Mouse (Mus musculus): ENCODE data around the gene Slc22a21. TPM values are rescaled to one million over a fixed set of nuclear protein-coding genes. Genes with fewer than 3 reads are reported as not detected.

Slc22a21 gene
- 2.3 and 2.4 TPM in 2 replicates for polyA plus RNA-seq (2014; fragmentation: Nextera tagmentation; extraction: Ambion mirVana)

- 2% methylated on average over 73 of the region's 73 CpGs for WGBS
- DNase-seq (peak; percentile 77), ATAC-seq (ENCODE audit: low FRiP score, low TSS enrichment) (peak; percentile 75)
- Histone ChIP-seq H3K4me2 (ENCODE audit: low read length) (peak within 1 kb of the TSS; percentile 92), H3K4me3 (replicated peaks; ENCODE audit: low read depth, low read length) (peak within 1 kb of the TSS; percentile 54), H3K4me1 (ENCODE audit: control insufficient read depth, insufficient read depth, low read length) (peaks cover 7% of the 10 kb centered on the region; the same call in 1 of the 2 replicates), H3K27me3 (ENCODE audit: control insufficient read depth, insufficient read depth, low read length) (peaks cover 11% of the 10 kb centered on the region; the same call in 1 of the 2 replicates), H3K9ac (replicated peaks; ENCODE audit: low read length) (peak within 1 kb of the TSS; percentile 48), H3K36me3 (ENCODE audit: control insufficient read depth, insufficient read depth, low read length) (no peaks in the 10 kb centered on the region), H3K27ac (replicated peaks; ENCODE audit: low read depth, low read length) (no peak within 1 kb of the TSS), H3K9me3 (ENCODE audit: control insufficient read depth, low read length) (no peaks in the 10 kb centered on the region)
These were observed at the start of gene Slc22a21 for GRCm38 (mm10) chr11:53979788-53980621. Slc22a21 (minus strand) TSS chr11:53980332.

- Histone ChIP-seq H3K9me3 (ENCODE audit: control insufficient read depth, low read length) (no peaks in the 10 kb centered on the region), H3K27me3 (ENCODE audit: control insufficient read depth, insufficient read depth, low read length) (peaks cover 17% of the 10 kb centered on the region), H3K9ac (replicated peaks; ENCODE audit: low read length) (no peak overlapping the region), H3K4me3 (replicated peaks; ENCODE audit: low read depth, low read length) (no peak overlapping the region), H3K4me1 (ENCODE audit: control insufficient read depth, insufficient read depth, low read length) (peaks cover 5% of the 10 kb centered on the region), H3K27ac (replicated peaks; ENCODE audit: low read depth, low read length) (no peak overlapping the region), H3K4me2 (ENCODE audit: low read length) (peak overlapping the region; percentile 98), H3K36me3 (ENCODE audit: control insufficient read depth, insufficient read depth, low read length) (no peaks in the 10 kb centered on the region)
- DNase-seq (no peak), ATAC-seq (ENCODE audit: low FRiP score, low TSS enrichment) (no peak)
- WGBS = 73% methylated on average over 4 of the region's 4 CpGs
These were observed 48.9 kb upstream of the Slc22a21 start for GRCm38 (mm10) chr11:54028997-54029396.

- no peaks in the 10 kb centered on the region for H3K9me3 ChIP-seq (ENCODE audit: control insufficient read depth, low read length)
- 3% methylated on average over 60 of the region's 61 CpGs for WGBS
- peak; percentile 81 for DNase-seq
- H3K27ac ChIP-seq (replicated peaks; ENCODE audit: low read depth, low read length) = no peak within 1 kb of the TSS
- H3K4me2 ChIP-seq (ENCODE audit: low read length) = peak within 1 kb of the TSS; percentile 98
- peak; percentile 55; the same call in 1 of the 2 replicates for ATAC-seq (ENCODE audit: low FRiP score, low TSS enrichment)
- H3K4me1 ChIP-seq (ENCODE audit: control insufficient read depth, insufficient read depth, low read length) = peaks cover 5% of the 10 kb centered on the region
- H3K36me3 ChIP-seq (ENCODE audit: control insufficient read depth, insufficient read depth, low read length) = no peaks in the 10 kb centered on the region
- H3K27me3 ChIP-seq (ENCODE audit: control insufficient read depth, insufficient read depth, low read length) = peaks cover 17% of the 10 kb centered on the region
- H3K9ac ChIP-seq (replicated peaks; ENCODE audit: low read length) = peak within 1 kb of the TSS; percentile 64
- peak within 1 kb of the TSS; percentile 59 for H3K4me3 ChIP-seq (replicated peaks; ENCODE audit: low read depth, low read length)
These were observed 48.2 kb upstream of the Slc22a21 start, which contains the start of gene Slc22a4 for GRCm38 (mm10) chr11:54028044-54028951. Slc22a4 (minus strand) TSS chr11:54028090.

DNA sequence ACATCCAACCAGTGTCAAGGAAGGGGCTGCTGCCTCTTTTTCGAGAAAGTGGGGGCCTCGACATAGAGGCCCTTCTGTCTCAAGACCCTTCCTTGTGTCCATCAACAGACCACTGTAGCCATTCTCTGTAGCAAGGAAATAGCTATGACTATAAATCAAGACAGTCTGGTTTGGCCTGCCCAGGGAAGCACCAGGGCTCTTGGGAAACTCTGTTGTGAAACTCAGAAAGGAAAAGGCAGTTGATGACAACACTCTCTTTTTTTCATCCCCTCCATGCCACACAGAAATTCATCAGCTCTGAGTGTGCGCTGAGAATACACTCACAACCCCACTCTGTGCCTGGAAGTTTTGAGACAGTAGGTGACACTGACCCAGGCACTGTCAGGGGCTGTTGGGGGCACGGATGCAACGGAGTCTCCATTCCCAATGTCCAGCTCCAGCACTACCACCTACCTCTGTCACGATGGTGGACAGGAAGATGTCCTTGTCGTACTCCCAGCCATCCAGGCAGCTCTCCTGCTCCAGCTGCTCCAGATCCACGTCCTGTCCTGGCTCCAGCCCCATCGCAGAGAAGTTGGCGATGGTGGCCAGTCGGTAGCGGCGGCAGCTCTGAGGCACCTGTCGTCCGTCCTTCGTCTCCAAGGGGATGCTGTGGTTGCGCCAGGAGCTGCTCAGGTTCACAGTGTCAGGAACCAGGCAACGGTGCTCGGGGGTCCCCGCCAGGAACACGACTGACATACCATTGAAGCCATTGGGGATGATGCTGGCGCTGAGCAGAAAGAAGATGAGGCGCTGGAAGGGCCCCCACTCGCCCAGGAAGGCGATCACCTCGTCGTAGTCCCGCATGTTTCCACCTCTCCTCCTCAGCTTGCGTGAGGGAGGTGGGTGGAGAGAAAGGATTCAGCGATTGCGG, 47.3 kb upstream of the Slc22a21 start:
- Histone ChIP-seq H3K36me3 (ENCODE audit: control insufficient read depth, insufficient read depth, low read length) (no peaks in the 10 kb centered on the region), H3K4me2 (ENCODE audit: low read length) (peak overlapping the region; percentile 98), H3K27me3 (ENCODE audit: control insufficient read depth, insufficient read depth, low read length) (peaks cover 17% of the 10 kb centered on the region), H3K27ac (replicated peaks; ENCODE audit: low read depth, low read length) (no peak overlapping the region), H3K4me3 (replicated peaks; ENCODE audit: low read depth, low read length) (peak overlapping the region; percentile 59), H3K9ac (replicated peaks; ENCODE audit: low read length) (peak overlapping the region; percentile 64), H3K4me1 (ENCODE audit: control insufficient read depth, insufficient read depth, low read length) (peaks cover 5% of the 10 kb centered on the region), H3K9me3 (ENCODE audit: control insufficient read depth, low read length) (no peaks in the 10 kb centered on the region)
- DNase-seq = no peak
- 17% methylated on average over 31 of the region's 31 CpGs for WGBS
- 0 out of 2 replicates have a peak, but pooled peaks have one; percentile 20 for ATAC-seq (ENCODE audit: low FRiP score, low TSS enrichment)

DNA sequence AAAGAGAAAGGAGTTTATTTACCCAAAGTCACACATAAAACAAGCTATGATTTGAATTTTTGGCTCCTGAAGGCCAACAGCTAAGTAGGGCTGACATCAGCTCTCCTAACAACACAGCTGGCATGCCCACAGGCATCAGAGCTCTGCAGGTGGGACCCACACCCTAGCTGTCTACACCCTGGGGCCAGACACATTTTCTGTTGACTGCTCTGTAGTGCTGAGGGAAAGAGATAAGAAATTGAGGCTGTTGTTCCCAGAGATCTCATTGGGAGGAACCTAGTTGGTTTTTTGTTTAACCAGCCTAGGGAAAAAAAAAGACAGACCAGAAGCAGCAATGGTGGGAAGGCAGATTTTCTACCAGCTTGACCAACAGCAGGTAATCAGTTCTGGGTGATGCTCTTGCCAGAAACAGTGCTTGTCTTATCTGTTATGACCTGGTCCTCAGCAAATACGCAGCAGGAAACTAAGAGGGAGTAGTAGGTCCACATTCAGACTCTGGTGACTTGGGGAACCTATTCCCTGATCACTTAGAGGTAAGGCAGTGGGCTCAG, 46.4 kb upstream of the Slc22a21 start:
- DNase-seq = no peak
- H3K9ac ChIP-seq (replicated peaks; ENCODE audit: low read length) = no peak overlapping the region
- 76% methylated on average over 1 of the region's 1 CpGs for WGBS
- peaks cover 5% of the 10 kb centered on the region for H3K4me1 ChIP-seq (ENCODE audit: control insufficient read depth, insufficient read depth, low read length)
- ATAC-seq (ENCODE audit: low FRiP score, low TSS enrichment) = no peak
- H3K4me2 ChIP-seq (ENCODE audit: low read length) = no peak overlapping the region
- no peak overlapping the region for H3K4me3 ChIP-seq (replicated peaks; ENCODE audit: low read depth, low read length)
- H3K36me3 ChIP-seq (ENCODE audit: control insufficient read depth, insufficient read depth, low read length) = no peaks in the 10 kb centered on the region
- H3K27ac ChIP-seq (replicated peaks; ENCODE audit: low read depth, low read length) = no peak overlapping the region
- H3K9me3 ChIP-seq (ENCODE audit: control insufficient read depth, low read length) = no peaks in the 10 kb centered on the region
- peaks cover 17% of the 10 kb centered on the region for H3K27me3 ChIP-seq (ENCODE audit: control insufficient read depth, insufficient read depth, low read length)

- no peak overlapping the region for H3K4me3 ChIP-seq (replicated peaks; ENCODE audit: low read depth, low read length)
- no peak overlapping the region for H3K27ac ChIP-seq (replicated peaks; ENCODE audit: low read depth, low read length)
- WGBS = 88% methylated on average over 5 of the region's 5 CpGs
- H3K36me3 ChIP-seq (ENCODE audit: control insufficient read depth, insufficient read depth, low read length) = no peaks in the 10 kb centered on the region
- H3K27me3 ChIP-seq (ENCODE audit: control insufficient read depth, insufficient read depth, low read length) = peaks cover under 1% of the 10 kb centered on the region; the same call in 1 of the 2 replicates
- H3K4me2 ChIP-seq (ENCODE audit: low read length) = no peak overlapping the region
- no peak for ATAC-seq (ENCODE audit: low FRiP score, low TSS enrichment)
- no peak overlapping the region for H3K9ac ChIP-seq (replicated peaks; ENCODE audit: low read length)
- DNase-seq = no peak
- no peaks in the 10 kb centered on the region for H3K4me1 ChIP-seq (ENCODE audit: control insufficient read depth, insufficient read depth, low read length)
- H3K9me3 ChIP-seq (ENCODE audit: control insufficient read depth, low read length) = no peaks in the 10 kb centered on the region
These were observed 41.4 kb upstream of the Slc22a21 start for GRCm38 (mm10) chr11:54021396-54022093.

DNA sequence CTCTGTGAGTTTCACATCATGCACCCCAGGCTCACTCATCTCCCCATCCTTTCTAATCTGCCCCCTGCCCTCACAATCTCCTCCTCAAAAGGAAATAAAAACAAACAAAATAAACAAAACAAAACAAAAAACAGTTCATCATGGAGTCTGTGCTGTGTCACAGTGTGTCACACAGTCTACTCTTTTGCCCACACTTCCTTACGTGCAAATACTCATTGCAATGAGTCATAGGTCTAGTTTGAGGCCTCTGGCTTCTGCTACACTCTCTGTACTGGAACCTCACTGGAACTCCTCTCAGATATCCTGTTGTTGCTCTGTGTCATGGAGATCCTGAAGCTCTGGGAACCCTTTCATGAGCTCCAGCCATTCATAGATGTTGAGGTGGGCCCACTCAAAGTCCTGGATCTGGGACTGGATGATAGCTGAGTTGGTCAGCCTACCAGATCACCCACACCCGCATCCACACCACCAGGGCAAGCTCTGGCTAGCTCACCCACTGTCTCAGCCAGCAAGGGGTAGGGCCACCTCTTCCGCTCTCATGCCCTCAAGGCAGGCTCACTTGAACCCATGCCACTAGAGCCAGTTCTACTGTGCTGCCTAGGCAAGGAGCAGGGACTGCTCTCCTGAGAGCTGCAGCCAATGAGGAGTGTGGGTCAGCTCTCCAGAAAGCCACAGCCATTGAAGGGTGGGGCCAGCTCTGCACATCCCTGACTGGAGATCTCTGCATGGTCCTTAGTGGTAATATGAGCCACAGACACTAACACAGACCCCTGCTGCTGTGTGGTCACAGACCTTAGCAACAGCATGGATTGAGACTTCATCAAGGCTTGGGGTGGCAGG, 39.0 kb upstream of the Slc22a21 start:
- Histone ChIP-seq H3K9me3 (ENCODE audit: control insufficient read depth, low read length) (no peaks in the 10 kb centered on the region), H3K4me3 (replicated peaks; ENCODE audit: low read depth, low read length) (no peak overlapping the region), H3K4me1 (ENCODE audit: control insufficient read depth, insufficient read depth, low read length) (no peaks in the 10 kb centered on the region), H3K27me3 (ENCODE audit: control insufficient read depth, insufficient read depth, low read length) (no peaks in the 10 kb centered on the region), H3K36me3 (ENCODE audit: control insufficient read depth, insufficient read depth, low read length) (no peaks in the 10 kb centered on the region), H3K4me2 (ENCODE audit: low read length) (no peak overlapping the region), H3K27ac (replicated peaks; ENCODE audit: low read depth, low read length) (no peak overlapping the region), H3K9ac (replicated peaks; ENCODE audit: low read length) (no peak overlapping the region)
- WGBS = 81% methylated on average over 3 of the region's 3 CpGs
- ATAC-seq (ENCODE audit: low FRiP score, low TSS enrichment) = no peak
- no peak for DNase-seq

All from midbrain, embryonic 14.5 days (tissue).